Mouse (Mus musculus) gastrocnemius, postnatal 4 days (tissue): ENCODE measurements around the gene Rasd1. TPM values are rescaled to one million over a fixed set of nuclear protein-coding genes. Genes with fewer than 3 reads are reported as not detected.
"Not testable (repeated sequence)": the region's sequence is repeated elsewhere in the genome, so short reads cannot be mapped to it uniquely, and the experiment has no call there.

ENCODE experiments used
- DNase-seq, 2 experiments: peaks; one replicate each; pipeline ENCODE4 v3.0.0; 2021 to 2022; ENCODE audit warnings: low spot score in 2 of 2, mixed read lengths in 2 of 2
- total RNA-seq, 2 experiments: library from RNA; stranded (reverse); gene quantifications; 2 replicates each; pipeline ENCODE4 v1.2.3; 2021

Gene Rasd1
- total RNA-seq, 2 experiments from 2014 or later = 2.2 to 3.4 TPM

DNA sequence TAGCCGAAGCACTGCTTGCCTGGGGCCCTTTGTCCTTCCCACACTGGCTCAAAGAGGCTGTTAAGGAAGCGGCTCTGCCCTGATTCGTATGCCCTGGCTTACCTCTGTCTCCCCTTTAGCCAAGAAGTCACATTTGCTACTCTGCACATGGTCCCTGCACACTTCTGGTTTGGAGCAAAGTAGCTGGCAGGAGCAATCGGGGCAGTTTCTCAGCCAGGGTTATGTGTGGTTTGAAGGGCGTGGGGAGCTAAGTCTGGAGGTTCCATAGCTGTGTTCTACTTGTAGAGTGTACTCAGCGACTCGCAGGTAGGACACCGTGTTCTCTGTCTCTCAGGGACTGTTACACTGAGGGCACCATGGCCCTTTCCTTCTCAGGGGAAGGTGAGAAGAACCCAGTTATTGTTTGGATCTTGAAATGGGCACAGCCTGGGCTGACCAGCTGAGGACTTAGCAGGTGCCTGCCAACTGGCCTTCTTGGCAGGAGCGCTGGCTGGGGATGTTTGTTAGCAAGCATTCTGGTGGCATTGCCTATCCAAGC lies 3.3 kb downstream of the Rasd1 start:
- no peak for DNase-seq

DNA sequence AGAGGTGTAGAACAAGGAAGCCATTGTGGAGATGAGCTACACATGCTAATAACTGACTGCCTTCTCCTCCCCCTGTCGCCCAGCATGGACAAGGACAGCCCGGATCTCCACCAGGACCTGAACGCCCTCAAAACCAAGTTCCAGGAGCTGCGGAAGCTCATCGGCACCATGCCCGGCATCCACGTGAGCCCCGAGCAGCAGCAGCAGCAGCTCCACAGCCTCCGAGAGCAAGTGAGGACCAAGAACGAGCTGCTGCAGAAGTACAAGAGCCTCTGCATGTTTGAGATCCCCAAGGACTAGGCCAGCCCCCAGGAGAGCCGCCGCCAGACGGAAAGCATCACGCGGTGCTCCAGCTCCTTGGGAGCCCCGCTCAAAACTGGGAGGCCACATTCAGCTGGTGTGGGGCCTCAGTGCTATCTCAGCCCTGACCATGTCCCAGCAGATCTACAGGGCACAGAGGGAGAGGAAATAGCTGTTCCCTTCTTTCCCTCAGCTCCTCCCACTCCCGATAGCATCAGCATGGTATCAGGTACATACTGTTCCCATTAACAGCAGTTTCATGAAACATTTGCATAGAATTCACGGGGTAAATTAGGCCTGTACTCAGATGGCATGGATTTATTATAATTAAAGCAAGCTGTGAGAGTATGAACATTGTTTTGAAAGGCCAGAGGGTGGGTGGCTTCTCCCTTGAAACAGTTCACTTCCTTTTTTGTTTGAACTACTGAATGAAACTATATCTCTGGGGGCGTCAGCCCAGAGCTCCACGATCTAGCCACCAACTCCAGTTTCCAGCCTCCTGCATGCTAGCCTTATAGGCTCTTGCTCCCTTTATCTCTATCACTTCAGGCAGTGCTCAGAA lies 4.0 kb downstream of the Rasd1 start:
- no peak for DNase-seq

DNA sequence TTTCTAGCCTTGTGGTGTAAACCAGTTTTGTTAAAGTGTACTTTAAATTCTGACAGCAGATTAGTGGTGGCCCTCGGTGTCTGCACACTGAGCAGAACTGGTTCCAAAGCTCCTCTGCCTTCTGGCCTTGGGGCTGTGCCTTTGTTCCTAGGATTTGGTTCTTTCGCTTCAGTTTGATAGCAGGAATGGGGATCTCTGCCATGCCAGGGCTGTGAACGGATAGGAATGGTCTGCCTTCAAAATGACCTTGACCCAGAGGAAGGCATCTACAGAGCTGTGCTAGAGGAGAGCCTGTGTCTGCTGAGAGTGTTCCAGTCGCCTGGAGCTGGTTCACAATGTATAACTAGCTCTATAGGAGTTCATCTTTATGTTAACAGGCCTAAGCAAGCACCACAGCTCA lies 5.3 kb downstream of the Rasd1 start:
- no peak for DNase-seq

DNA sequence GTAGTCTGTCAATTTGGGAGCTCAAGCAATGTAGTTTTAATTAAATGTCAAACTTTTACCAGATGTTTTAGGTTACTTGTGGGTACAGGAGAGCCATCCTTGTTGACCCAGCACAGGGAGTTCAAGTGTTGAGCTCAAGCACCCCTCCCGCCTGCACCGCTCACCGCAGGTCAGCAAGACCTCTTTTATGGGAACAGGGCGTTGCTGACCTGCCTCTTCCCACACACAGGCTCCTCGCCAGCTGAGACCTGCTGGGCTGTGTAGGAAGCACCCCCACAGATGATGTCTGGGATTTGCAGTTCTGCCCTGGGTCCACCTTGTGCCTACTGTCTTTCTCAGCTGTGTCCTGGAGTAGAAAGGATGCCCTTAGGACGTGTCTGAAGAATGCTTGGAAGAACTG lies 8.0 kb downstream of the Rasd1 start:
- no peak for DNase-seq

DNA sequence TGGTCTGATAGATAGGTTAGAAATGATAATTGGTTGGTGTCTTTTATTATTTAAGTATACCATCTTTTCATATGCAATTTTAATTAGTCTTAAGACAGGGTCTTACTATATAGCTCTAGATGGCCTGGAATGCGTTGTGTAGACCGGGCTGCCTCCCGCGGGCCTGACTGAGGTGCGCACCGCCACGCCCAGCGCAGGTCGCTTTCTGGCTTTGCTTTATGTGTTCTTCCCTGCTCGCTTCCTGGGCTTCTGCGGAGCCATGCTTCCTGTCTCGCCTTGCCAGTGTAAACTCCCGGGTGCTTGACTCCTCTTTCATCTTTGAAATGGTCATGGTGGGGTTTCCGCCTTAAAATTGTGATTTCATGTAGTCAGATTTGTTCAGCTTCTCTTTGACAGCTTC lies 11.9 kb downstream of the Rasd1 start:
- no peak for DNase-seq

DNA sequence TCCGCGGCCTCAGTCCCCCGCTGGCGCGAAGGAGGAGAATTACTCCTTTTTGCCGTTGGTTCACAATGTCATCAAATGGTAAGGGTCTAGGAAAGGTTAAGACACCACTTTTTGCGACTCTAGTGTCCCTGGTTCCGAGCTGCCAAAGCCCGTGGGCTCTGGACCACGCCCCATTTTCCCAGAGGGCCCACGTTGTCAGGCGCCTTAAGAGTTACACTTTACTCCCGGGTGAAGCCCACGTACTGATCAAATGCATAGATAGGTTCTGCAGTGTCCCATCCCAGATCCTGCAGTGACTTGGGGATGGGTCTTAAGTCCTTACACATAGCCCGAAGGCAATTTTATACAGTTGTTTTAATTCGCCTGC lies 16.4 kb downstream of the Rasd1 start:
- DNase-seq = no peak

DNA sequence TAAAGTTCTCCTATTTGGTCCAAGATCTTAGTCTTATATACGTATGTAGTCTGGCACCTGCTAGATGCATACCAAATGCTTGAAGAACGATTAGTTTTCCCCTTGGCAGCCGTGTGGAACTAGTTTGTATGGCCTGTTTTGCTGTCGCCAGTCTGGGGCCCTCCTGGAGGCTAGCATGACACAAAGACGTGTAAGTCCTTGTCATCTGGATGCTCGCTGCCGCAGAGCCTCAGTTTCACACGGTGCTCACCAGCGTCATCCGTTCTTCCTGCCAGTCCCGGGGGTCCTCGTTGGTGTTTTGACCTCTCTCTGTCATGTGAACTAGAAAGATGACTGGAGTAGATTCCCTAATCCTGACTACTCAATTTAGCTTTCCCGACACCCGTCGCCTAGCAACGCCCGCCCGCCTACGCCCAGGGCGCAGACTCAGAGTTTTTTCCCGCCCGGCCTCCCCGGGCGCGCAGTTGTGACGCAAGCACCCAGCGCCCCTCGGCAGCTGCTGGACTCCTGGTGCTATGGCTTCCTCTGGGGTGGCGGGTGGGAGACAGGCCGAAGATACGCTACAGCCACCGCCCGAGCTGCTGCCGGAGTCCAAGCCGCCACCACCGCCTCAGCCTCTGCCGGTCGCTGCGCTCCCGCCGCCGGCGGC lies 16.9 kb downstream of the Rasd1 start, which contains the start of gene Med9:
Gene Med9 (plus strand): TSS at position 455 of the 649 bp plus-strand sequence.
- peak; percentile 94 to 95 for DNase-seq

DNA sequence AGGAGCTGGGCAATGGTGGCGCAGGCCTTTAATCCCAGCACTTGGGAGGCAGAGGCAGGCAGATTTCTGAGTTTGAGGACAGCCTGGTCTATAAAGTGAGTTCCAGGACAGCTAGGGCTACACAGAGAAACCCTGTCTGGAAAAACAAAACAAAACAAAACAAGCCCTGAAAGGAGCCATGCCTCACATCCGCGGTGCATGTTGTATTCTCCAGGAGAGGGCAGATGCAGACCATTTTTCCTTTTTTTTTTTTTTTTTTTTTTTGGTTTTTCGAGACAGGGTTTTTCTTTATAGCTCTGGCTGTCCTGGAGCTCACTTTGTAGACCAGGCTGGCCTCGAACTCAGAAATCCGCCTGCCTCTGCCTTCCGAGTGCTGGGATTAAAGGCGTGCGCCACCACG lies 19.9 kb downstream of the Rasd1 start:
- DNase-seq = not testable (repeated sequence)

DNA sequence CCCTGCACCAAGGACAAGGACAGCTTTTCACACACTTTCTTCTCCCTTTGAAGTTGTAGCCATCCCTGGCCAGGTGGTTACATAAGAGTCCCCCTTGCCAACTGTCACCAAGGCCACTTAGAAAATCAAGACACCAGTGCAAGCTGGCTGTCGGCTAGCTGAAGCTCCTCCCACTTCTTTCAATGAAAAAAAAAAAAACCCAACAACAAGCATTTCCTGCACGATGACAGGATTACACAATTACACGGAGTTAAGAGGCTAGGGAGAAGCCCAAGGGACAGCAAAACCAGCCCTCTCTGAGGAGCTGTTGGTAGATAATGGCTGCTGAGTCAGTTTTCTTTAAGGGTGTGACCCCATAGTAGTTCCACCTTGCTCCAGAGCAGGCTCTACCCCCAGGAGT lies 23.4 kb downstream of the Rasd1 start:
- no peak for DNase-seq

DNA sequence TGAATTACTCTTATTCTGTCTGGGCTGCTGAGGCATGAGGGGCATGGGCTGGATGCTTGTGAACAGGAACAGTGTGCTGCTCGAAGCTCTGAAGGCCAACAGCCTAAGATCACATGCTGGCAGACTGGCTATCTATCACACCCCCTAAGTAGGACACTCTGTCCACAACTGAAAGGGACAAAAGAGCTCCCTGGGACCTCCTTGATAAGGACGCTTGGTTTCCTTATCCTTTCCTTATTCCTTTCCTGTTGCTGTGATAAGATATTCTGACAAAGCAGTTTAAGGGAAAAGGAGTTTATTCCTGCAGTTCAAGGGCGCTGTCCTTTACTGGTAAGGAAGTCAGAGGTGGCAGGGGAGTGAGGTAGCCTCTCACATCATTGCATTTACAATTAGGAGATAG lies 24.1 kb downstream of the Rasd1 start:
- DNase-seq = no peak

DNA sequence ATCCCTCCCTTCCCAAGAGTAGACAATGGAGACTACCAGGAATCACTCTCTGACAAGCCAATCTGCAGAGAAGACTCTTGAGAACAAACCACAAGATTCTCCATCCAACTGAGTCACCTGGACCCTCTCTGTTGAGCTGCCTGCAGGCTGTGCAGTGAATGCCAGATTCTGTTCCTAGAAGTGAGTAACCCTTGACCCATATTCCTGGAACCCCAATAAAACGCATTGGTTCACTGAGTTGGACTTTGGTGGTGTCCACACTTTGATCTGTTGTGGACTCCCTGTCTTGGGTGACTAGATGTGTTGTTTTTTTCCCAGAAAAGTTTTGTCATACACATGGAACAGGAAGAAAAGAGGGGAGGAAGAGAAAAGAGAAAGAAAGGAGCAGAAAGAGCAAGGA lies 24.9 kb downstream of the Rasd1 start:
- DNase-seq = no peak

DNA sequence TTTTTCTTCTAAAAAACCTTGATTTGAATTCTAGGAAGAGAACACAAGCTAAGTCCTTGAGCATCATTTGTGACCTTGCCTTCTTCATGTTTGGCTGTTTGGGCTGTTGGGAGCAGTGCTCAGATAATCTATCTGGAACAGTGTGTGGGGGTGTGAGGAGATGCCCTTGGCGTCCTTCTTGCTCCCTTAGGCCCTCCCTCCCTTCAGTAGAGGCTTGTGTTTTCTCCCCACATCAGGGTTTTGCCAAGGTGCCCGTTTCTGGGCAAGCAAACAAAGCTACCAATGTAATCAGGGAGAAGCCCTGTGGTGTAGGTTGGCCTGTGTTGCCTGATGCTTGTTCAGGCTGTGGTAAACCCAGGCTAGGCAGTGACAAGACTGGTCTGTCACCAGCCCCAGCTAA lies 27.1 kb downstream of the Rasd1 start:
- DNase-seq = no peak

DNA sequence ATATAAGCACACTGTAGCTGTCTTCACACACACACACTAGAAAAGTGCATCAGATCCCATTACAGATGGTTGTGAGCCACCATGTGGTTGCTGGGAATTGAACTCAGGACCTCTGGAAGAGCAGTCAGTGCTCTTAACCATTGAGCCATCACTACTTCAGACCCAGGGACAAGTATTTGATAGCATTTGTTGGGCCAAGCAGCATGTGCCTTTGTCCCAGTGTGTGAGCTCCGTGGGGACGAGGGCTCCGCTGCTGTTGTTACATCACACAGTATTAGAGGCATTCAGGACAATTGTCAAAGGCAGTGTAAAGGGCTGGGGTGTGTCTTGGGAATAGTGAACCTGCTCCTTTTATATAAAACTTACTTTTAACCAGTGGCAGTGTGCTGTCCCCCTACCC lies 27.7 kb downstream of the Rasd1 start:
- no peak for DNase-seq

DNA sequence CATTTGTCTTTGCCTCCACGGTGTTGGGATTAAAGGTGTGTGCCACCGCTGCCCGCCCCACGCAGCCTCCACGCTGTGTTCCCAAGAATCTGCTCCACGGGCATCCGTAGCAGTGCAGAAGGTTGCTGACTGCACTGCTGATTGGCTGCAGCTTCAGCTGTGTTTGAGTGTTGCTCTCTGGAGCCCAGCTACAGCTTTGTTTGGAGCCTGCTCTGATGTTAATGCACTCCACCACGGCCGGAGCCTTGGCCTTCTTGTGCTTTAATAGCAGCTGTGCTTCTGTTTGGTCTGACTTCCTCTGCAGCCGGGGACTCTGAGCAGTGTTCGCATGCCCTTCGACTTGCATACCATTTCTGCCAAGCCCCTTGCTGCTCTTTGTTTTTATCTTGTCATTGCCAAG lies 30.8 kb downstream of the Rasd1 start:
- no peak for DNase-seq

DNA sequence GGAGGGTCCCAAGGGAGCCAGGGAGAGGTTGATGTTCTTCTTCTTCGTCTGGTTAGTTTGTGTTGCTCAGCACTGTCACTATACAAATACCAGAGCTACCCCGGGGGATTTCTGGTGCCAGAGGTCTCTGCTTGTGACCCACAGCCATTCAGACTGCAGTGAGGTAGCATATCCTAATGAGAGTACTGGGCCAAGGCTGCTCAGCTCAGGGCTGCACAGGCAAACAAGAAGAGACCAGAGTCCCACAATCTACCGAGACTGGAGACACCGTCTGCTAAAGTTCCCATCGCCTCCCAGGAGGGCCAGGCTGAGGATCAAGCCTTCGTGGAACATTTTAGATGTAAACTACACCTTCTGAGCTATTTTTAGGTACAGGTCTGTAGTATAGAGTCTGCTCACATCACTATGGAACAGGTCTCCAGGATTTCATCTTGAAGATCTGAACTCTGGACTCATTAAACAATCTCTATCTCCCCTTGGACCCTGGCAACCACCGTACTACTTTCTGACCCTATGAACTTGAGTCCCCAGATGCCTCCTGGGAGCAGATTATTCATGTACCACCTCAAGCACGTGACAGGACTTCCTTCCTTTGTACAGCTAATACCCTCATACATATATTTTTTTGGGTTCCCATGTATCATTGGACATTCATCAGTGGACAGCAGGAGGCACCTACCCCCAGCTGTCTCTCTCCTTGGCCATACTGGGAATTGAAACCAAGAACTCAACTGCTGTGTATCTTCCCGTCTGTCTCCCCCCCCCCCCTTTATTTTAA lies 32.0 kb downstream of the Rasd1 start:
- no peak for DNase-seq

DNA sequence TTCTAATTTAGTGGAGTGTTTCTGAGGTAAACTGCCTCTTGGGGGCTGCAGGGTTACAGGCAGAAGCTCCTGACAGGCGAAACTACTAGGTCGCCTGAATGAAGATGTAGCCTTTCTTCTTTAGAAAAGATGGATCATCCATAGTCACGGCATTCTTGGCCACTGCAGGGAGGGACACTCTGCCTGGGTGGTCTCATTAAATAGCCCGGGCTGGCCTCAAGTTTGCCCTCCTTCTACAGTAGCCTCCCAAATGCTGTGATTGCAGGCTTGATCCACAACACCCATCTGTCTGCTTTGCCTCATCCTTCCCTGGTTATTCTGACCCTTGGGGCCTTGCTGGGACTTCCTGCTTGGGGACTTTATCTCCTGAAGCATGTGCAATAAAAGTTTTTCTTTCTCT lies 34.7 kb downstream of the Rasd1 start:
- DNase-seq = no peak

DNA sequence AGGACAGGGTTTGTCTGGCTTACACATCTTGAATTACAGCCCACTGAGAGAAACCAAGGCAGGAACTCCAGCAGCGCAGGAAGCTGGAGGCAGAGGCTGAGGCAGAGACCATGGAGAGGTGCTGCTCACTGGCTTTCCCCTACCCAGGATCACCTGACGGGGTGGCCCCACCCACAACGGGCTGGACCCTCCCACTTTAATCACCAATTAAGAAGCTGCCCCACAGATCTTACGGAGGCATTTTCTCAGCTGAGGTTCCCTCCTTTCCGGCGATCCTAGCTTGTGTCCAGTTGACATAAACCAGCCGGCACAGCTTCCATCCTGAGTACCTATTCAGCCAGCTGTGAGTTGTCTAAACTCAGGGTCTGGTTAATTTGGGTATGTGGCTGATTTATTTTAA lies 43.5 kb downstream of the Rasd1 start:
- no peak for DNase-seq

DNA sequence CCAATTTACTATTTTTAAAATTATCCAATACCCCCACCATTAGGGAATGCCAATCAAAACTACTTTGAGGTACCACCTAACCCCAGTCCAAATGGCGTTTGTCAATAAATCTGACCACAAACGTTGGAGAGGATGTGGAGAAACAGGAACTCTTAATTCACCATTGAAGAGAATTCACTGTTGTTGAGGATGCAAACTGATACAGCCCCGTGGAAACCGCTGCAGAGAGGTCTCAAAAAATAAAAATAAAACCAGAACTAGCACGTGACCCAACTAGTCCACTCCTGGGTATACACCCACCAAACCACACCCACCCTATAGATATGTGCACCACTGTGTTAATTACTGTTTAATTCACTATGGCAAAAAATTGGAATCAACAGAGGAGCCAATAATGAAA lies 44.4 kb downstream of the Rasd1 start:
- no peak for DNase-seq

DNA sequence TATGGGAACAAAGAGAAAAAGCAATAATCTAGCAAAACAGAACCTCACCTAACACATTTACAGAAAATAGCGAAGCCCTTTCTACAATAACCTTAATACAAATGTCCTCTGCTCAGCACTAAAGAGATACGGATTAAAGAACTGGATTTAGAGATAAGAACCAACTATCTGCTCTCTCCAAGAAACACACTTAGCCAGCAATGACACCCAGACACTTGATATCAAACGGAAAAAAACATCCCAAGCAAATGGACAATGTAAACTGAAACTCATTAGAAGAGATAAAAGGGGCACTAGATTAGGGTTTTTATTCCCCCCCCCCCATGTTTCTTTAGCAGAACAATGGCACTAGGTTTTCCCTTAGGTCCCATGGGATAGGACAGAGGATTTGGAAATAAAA lies 45.3 kb downstream of the Rasd1 start:
- no peak for DNase-seq

DNA sequence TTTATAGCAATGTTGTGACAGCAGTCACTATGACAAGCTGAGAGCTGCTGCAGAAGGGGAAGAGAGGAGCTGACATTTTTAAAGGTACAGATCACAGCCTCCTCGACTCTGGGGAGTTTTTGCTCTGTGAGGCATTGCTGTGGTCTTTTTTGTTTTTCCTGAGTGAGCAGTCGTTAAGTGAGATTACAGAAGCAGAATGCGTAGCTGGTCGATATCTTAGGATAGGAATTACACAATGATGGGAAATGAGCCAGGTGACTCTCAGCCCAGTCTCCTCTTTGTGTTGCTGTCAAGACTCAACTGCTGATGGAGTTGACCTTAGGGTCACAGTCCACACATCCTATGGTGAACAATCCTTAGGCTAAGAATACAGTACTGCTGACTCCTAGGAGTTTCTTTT lies 46.7 kb downstream of the Rasd1 start:
- no peak for DNase-seq

DNA sequence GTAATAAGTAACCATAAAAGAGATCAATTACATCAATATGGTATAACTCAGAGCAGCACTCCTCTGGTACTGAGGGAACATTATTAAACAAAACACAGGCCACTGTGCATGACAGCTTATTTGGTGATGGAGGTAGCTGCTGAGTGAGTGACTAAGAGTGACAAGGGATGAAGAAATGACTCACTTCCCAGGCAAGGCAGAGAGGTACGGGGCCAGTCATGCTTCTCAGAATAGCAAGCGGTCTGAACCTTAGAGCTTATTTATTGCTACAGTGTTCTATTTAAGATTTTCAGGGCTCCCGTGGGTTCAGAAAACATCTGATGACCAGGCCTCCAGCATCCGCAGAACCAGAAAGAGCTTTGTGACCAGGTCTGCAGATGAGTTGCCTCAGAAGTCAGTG lies 51.0 kb downstream of the Rasd1 start:
- no peak for DNase-seq
